Mouse (Mus musculus) embryonic fibroblast, embryonic 13.5 days (primary cell): ENCODE measurements around the gene Jmjd7.

ENCODE experiments used
- CTCF ChIP-seq: IDR thresholded peaks from 2 replicates; pipeline ENCODE4 v1.5.1; 2011; ENCODE audit warnings: mild to moderate bottlenecking, control low read depth, low read length, moderate library complexity, borderline replicate concordance; ENCODE audit not compliant: insufficient read depth
- POLR2A ChIP-seq: IDR thresholded peaks from 2 replicates; pipeline ENCODE4 v1.6.1; 2011; ENCODE audit warnings: low read depth, mild to moderate bottlenecking, control low read depth, low read length, moderate library complexity

DNA sequence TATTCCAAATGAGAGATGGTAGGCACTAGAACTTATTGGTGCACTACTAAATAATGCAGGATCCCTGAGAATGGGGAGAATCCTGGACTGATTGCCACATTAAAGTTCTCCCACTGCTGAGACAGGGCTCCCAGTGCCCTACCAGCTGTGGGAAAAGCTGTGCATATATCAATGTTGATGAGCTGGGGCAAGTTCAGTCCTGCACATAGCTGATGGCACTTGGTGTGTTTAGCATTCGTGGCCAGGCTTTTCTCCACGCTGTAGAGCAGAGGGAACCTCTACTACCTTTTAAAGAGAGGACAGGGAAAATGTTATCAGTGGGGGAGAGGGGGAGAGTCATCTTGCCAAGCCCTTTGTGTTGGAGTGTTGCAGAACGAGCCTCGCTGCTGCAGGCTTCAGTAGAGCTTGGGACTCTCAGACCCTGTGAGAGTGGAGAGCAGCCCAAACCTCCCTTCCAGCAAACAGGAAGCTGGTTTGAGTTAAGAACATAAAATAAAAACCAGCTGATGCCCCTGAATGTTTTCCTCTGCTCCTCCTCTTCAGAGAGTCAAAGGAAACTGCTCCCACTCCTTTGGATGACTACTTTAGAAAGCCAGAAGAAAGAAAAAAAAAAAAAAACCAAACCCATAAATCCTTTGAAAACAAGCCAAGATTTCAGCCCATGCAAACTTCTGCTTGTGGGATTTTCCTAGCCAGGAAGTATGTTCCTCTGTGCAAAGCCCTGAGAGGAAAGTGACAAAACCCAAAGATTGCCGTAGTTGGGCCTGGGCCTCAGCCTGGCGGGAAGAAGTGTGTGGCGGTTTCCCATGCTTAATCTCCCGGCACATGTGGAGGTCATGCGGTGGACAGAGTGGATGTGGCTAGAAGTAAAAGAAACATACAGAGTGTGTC, 31.6 kb upstream of the Jmjd7 start:
- TF ChIP-seq POLR2A (0 out of 2 replicates have a peak, but pooled peaks have one; percentile 35), CTCF (no peak)
